Mouse (Mus musculus) ovary, postnatal 36 days (tissue): ENCODE measurements around the gene Cd48.
"Not testable (repeated sequence)": the region's sequence is repeated elsewhere in the genome, so short reads cannot be mapped to it uniquely, and the experiment has no call there.

Experiments
- DNase-seq: peaks from one replicate; pipeline ENCODE4 v3.0.0; 2022; ENCODE audit warnings: low spot score, mixed read lengths

Cd48 gene

DNA sequence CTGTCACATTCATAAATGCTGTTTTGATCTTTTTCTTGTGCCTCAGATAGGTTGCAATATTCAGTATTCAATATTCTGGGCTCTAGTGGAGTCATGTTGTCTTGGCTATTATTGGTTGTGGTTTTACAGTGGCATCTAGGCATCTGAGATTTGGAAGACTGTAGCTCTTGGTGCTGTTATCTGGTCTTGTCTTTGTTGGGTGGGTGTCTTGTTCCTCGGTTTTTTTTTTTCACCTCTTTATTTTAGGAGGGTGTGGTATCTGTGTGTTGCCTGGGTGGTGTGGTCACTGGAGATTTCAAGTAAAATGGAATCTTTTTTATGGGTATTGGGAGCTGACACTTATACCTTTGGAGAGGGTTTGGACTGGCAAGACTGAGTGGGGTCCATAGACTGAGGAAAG, 12.1 kb downstream of the Cd48 start:
- no peak for DNase-seq

DNA sequence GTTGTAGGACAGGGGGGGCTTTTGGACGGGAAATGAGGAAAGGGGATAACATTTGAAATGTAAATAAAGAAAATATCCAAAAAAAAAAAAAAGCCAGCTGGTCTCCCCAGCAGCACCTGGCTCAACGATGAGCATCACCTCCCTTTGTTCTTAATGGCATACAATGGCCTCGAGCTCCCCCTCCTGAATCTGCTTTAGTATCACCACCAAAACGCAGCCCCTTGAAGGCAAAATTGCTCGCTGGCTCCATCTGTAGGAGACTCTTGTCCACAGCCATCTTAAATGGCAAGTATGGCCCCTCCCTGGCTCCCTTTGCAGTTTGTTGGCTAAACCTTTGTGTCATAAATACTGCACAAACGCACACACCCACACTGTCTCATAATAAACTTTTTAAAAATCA, 17.2 kb downstream of the Cd48 start:
- DNase-seq = no peak

DNA sequence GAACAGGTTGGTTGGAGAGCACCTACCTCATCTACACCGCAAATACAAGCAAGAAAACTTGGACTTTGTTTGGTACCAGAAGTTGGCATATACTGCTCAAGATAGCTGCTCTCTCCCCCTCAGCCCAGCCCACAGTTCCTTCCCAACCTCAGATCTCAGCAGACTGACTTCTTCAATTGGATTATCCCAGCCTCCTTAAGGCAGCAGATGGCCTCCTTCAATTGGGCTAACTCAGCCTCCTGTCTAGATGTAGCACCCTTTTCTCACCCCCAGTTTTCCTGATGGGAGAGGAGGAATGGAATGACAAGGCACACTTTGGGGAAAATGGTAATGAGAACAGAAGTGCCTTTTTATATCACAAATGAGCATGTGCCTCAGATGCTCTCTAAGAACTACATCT, 31.9 kb downstream of the Cd48 start:
- not testable (repeated sequence) for DNase-seq

DNA sequence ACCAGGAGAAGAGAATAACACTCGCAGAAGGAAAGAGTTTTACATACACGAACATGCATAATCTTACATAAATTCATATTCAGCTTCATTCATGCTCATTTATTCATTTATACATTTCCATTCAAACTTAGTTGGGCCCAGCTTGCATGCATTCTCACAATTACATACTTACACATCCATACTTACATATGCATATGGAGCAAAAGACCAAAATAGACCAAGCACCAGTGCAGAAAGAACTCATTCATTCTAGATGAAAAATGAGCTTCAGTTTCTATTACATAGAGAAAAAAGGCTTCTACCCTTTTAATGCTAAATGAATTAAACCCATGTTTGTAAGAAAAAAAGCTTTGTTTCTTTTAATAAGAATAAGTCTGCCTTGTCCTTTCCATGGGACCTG, 33.6 kb downstream of the Cd48 start:
- DNase-seq = no peak

DNA sequence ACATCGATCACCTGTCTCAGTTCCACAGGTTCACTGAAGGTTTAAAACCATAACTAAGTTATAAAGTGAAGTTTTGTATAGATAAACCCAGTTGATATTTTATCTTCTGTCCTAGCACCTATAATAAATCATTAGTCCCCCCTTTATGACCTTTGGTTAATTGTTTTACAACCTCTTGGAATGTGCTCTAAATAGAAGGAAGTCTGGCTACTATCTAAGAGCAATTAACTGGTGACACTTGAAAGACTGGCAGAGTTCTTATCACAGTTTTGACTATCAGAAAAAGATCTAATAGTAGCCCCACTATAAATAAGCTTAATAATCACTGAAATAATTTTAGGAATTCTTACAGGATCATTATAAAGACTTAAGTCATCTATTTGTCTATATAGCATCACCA, 34.4 kb downstream of the Cd48 start:
- DNase-seq = no peak

DNA sequence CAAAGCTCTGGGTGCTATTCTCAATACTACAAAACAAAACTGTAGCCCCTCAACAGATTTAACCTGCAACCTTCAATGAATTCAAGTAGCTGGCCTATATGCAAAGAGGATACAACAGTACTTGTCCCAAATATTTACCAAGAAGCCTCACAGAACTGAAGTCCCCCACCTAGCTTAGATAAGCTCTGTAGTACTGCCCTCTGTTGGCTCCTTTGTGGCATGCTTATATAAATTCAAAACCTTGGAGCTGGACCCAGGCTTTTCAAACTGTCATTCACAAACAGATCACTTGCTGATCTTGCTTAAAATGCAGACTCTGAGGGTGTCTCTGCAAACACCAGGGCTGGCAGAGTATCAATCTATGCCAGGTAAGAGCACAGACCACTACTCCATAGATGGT, 49.4 kb downstream of the Cd48 start:
- DNase-seq = no peak

DNA sequence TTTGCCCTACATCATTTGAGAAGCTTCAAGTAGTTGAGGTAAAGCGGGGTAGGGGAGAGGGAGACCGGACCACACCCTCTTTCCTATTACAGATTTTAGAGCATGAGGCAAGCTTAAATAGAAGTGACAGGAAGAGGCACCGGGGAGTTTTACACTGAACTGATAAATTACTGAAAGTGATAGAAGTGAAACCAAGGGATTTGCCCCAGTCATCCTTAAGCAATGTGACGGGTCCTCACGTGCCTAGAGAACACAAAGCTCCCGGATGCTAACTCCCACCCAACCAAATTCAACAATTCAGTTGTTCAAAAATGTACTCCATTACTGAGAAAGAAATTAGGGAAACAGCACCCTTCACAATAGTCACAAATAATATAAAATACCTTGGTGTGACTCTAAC, 53.1 kb downstream of the Cd48 start:
- DNase-seq = no peak

DNA sequence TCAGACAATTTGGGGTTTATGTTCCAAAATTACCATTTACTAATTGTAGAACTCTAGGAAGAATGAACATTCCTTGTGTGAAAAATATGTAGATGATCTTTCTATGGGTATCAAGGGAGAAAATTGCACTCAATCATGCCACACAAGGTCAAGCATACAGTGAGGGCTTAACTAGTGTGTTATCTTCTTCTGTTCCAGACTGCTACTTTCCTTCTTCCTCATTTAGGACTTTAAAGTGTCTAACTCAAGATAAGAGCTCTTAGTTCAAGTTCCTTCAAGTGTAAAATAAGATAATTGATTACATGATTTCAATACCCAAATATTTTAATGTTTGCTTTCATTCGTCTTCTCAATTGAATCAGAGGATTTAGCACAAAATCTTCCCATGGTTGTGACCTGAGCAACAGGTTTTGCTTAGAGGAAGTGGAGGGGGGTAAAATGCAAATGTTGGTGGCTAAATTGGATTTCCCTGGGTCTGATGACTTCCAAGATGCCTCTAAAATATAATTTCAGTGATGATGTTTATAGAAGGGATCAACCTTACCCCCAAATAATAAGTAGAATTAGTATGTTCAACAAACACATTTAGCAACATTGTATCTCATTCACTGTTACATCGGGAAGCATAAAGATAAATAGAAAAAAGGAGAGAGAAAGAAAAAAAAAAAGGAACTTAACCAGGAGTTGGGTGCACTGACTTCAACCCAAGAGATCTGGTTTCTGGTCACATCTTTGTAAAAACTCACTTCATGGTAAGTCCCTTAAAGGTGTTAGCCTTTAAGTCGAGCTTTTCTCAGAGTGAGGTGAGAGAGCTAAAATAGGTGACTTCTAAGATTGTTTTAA, 66.5 kb downstream of the Cd48 start:
- DNase-seq = no peak
